Mouse (Mus musculus): ENCODE results near the gene Klk4.
A peak's percentile ranks its signal among the peaks of the same experiment; 100 is the strongest.

The Klk4 gene

DNA sequence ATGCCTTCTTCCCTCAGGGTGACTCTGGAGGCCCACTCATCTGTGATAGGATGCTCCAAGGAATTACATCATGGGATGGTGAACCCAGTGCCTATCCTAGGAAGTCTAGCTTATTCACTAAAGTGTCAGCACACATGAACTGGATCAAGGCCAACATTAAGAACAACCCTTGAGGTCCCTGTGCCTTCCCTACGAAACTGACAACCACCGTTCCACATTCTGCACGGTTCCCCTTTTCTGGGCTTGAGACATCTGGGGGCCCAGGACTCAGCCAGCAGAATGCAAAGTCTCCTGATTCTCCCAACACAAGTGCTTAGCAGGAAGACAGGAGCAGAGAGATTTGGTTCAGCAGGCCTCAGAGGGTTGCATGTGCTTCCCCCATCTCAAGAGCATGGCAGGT is 39.6 kb downstream of the Klk4 start:
- no peak for DNase-seq

DNA sequence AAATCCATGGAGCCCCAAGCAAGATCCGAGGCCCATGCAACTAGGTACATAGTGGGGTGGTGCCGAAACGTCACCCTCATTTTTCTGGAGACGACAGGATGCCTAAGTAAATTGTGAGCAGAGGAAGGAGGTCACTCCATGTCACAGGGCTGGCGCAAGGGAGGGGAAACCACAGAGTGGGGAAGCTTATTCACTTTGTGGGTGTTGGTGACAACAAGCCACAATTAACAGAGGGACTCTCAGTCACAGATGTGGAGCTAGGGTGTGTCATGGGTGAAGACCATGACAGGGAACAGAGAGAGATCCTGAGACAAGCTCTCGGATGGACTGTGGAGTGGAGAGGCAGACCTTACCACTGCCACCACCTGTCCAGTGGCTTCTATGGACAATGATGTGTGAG is 40.1 kb downstream of the Klk4 start:
- DNase-seq, result peak; percentile 82

DNA sequence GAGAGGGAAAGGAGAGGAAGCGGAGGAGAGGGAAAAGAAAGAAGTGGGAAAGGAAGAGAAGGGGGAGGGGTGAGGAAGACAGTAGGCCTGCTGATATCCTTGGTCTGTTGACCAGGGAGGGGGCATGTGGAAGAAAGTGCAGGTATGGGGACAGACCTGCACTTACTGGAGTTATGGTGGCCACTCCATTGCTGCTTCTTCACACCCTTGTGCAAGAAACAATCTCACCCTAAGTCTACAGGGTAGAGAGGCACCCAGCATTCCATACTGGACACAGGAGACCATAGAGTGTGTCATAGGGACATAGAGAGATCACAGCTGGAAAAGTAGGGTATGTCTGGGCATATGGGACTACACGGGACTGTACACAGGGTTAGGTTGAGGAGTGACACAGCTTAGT is 41.0 kb downstream of the Klk4 start:
- DNase-seq, result peak; percentile 80

DNA sequence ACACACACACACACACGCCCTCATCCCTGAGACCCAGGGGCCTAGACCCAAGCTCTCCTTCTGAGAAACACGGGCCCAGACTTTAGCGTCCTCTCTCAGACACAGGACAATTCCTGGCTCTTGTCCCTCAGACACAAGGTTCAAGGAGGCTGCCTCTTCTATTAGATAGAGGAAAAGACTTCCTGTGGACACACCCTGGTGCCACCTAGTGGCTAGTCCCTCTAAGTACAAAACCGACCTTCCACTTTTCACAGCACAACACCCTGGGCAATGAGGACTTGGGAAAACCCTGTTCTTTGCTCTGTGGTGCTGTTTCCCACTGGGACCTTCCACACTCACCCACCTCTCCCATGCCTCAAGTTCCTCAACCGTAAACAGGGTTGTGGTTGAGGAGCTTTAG is 45.0 kb downstream of the Klk4 start:
- no peak for DNase-seq

DNA sequence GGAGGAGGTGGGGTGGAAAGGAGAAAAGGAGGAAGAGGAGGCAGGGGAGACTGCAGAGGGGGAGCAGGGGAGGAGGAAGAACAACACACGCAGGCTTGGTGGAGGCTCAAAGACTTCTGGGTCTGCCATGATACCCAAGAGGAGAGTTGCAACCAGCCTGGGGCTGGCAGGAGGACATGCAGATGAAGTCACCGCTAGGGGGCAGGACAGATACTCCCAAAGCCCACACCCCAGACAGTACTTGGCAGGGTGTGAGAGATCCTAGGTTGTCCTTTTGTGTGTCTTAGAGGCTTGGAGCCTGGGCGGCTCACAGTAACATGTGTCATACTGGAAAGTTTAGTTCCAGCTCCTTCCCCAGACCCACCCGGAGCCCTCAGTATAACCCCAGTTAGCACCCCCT is 47.6 kb downstream of the Klk4 start:
- DNase-seq, result no peak

DNA sequence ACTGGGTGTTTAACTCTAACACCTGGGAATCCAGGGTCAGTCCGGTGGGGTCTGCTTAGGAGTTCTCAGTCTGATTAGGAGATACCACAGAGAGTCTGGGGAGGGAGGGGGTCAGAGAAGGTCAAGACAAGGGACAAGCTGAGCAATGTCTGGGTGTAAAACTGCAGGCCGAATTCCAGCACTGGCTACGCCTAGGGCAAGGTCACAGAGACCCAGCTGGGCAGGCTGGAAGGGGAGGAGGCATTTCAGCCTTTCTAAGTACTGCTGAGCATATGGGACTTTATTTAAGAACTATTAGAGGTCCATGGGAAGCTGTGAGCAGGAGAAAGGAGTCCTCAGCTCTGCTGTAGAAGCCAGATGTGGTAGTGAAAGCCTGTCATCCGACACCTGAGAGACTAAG is 51.4 kb downstream of the Klk4 start:
- DNase-seq, result no peak

DNA sequence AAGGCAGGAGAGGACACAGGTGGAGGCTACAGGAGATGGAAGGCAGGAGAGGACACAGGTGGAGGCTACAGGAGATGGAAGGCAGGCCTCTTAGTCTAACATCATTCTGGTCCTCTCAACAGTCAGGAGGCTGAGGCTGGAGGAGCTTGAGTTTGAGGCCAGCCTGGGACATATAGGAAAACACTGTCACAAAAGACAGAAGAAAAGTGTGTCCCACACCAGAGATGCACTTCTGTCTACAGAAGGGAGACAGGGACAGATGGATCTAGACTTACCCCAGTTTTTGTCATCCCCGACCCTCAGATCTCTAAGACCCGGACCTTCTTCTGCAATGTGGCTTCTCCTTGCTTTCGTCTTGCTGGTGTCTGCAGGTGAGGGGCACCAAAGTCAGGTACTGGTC is 52.5 kb downstream of the Klk4 start, which contains the start of gene Klk15:
TSS of gene Klk15 (plus strand) at position 301 of the 400 bp plus-strand sequence.
- DNase-seq, result no peak

DNA sequence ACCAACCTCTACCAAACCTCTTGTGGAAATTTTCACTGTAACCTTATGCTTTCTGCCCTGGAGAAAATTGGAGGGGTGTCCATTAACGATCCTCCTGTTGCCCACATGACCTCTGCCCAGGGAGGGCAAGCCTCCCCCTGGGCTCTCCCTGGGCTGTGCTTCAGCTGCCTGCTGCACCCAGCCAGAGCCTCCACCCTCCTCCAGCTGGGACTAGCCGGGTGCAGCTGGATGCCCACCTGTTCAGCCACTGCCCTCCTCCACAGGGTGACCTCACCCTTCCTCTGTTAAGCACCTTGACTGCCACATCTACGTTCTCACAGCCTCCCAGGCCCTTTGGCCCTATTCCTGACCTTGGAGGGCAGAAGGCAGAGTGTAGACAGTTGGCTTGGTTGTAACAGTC is 53.8 kb downstream of the Klk4 start:
- no peak for DNase-seq

All from heart, adult 11 months (tissue).